Mouse (Mus musculus): ENCODE data around the gene Cenpe.

Cenpe gene

DNA sequence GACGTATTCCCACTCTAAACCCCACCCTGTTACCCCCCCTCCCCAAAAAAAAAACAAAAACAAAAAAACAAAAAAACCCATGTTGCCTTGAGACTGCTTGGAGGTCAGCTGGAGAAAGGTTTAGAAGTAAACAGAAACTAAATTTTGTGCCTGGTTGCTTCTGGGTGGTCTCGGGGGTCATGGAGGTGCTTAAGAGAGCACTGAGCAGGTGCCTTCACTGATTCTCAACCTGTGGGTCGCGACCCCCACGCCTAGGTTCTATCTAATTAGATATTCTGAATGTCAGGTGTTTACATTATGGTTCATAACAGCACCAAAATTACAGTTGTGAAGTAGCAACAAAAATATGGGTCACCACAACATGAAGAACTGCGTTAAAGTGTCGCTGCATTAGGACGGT, 69.4 kb downstream of the Cenpe start:
- DNase-seq = no peak

DNA sequence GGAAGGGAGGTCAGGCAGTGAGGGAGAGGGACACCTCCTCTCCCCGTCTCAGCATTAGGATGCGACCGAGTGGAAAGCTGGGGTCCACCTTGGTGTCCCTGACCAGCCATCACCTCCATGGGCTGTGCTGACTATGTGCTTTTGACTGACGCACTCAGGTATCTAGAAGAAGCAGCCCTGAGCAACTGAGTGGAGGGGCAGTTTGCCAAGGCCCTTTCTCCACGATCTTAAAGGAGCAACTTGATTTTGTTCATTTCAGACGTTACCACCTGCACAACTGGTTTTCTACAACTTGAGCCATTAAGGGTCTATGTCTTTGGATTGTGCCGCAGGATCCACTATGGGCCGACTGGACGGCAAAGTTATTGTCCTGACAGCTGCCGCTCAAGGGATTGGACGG, 72.9 kb downstream of the Cenpe start:
- no peak for DNase-seq

DNA sequence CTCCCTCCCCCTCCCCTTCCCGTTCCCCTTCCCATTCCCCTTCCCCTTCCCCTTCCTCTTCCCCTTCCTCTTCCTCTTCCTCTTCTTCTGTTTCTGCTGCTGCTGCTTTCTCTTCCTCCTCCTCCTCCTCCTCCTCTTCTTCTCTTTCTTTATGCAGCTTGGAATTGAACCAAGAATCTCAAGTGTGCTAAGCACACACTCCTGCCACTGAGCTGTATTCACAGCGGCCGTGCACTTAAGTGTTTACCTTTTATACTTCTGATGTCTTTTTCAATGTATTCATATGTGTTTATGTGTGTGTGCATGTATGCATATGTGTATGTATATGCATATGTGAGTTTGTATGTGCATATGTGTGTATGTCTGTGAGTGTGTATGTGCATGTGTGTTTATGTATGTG, 73.5 kb downstream of the Cenpe start:
- no peak for DNase-seq

DNA sequence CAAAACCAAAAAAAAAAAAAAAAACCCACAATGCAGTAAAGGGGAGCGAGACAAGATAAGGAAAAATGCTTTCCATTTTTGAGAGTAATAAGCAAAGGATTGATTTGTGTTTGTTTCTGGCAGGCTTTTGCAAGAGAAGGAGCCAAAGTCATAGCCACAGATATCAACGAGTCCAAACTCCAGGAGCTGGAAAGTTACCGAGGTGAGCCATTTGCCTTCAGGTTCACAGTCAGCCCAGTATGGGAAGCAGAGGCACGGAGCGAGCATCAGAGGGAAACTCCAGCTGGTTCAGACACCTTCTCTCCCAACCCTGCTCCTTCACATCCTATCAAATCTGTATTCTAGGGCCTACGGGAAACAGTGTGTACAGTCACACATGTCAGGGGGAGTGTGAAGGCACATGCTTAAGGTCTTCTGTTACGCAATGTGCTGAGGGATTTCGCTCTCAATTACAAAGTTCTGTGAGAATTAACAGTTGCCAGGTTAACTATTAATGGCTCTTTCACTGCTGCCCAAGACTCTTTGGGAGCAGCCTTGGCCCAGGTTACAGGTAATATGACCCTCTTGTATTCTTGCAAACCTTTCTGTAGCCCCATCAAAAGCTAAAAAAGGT, 75.9 kb downstream of the Cenpe start:
- DNase-seq = no peak

DNA sequence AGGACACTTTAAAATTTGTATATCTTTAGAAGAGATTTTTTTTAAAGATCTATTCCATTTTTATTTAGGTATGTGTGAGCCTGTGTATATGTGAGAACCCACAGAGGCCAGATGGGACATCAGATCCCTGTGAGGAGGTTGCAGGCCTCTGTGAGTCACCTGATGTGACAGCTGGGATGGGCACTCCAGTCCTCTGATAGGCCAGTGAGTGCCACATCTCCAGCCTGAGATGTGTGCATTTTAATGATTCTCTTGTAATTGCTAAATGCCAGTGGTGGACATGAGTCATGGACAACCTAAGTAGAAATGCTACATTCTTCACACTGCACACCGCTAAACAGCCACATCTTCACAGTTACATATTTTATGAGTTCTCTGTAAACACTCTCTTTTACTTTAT, 76.8 kb downstream of the Cenpe start:
- DNase-seq = no peak

DNA sequence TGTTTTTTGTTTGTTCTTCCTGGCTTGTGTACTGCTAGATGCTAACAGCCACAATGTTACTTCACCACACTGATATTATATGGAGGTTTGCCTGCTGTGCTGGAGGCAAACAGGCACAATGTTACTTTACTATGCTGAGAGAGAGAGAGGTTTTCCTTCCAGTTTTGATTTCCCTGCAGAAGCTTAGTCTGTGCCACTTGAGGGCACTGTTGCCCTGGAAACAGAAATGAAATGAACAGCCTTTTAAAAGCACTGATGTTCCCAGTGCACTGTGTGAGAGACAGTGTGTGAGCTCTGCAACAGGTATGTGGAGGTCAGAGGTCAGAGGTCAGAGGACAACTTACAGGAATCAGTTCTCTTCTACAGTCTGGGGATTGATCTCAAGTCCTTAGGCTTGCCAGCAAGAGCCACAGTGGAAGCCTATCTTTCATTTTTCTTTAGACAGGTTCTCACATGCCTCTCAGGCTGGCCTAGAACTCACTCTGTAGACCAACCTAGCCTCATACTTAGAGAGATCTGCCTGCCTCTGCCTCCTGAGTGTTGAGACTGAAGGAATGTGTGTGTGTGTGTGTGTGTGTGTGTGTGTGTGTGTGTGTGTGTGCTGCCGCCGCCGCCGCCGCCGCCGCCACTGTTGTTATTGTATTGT, 78.0 kb downstream of the Cenpe start:
- DNase-seq = peak; percentile 10

DNA sequence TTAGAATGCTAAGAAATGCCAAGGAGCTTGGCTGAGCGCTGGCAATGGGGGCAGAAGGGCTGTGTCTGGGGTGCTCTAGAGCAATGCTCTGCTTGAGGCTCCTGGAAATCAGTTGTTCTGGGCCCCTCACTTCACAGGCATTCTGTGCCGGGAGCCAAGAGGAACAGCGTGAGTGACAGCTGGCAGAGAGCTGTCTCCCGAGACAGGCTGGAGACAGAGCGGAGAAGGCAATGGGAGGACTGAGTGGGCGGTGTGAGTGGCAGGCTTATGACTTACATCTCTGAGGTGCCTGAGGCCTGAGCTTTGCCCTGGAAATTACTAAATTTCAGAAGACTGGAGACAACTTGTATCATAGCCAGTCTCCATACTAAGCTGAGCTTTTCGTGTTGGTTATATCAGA, 81.4 kb downstream of the Cenpe start:
- DNase-seq = no peak

DNA sequence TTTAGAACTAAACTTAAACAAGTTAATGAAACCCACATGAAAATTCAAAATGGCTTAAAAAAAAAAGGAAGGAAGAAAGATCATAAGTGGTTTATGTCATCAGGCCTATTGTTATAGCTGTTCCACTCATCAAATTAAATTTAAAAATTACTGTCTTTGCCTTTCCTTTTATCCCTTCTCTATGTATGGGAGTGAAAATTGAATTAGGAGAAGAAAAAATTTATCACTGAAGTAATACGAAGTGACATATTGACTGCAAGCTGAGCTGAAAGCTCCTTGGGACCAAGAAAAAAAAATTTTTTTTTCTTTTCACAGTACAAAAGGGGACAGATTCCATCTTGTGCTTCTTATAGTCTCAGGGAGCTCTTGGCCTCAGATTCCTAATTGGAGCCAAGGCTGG, 83.2 kb downstream of the Cenpe start:
- no peak for DNase-seq

DNA sequence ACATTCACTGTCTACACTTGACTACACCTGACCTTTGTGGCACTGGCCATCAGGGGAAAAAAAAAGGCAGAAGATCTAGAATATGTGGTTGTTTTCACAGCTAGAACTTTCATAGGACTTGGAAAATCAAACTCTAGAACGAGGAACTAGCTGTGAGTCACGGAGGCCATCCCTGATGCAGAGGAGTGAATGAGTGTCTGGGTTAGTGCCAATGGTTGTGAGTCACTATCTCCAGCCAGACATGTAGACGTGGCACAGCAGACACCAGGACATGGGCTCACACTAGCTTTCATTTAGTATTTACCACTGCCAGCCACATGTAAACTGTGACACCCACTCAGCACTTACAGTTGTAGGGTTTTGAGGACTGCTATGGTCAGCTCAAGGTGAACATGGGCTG, 86.2 kb downstream of the Cenpe start:
- no peak for DNase-seq

DNA sequence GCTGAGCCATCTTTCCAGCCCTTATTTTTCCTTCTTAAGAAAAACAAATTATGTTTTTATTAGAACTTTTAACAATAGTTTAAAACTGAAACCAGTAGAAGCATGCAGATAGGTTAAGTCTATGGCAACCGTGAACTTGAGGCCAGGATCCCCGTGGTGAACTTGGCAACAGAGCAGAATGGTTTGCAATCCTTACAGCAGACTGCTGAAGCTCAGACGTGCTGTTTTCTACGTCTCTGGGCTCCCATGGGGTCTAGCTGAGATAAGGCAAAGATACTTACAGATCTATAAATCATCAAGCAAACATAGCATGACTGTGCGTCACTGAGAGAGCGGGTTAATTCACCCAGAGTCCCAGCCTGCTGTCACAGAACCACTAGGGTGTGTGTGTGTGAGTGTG, 87.7 kb downstream of the Cenpe start:
- no peak for DNase-seq

DNA sequence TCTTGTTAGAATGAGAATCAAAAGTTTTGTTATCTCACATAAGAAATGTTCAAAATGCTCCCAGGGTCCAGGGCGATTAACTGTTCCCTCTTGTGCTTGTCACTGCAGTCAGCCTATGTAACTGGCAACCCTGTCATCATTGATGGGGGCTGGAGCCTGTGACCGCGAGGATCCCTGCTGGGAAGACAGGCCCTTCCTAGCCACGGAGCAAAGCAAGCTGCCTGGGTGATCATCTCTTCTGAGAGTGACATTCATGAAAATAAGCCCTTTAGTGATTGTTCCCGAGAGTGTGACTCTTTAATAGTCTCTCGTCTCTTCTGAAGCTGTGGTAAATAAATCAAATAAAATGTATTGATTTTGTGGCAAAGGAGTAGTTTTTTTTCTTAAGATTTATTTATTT, 91.7 kb downstream of the Cenpe start:
- DNase-seq = no peak

DNA sequence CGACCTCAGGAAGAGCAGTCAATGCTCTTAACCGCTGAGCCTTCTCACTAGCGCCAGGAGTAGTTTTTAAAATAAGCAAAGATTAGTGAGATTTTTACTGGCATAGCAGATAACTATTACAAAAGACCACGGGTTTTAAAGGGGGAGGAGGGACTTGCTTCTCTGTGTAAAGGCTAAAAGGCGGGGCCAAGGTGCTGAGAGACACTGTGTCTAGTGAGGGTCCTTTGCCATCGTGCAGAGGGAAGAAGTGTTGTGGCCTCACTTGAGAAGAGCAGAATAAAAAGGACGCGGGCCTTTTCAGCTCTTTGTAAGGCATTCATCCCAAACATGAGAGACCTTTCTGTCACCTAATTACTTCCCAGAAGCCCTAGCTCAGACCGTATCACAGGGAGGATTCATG, 92.2 kb downstream of the Cenpe start:
- no peak for DNase-seq

DNA sequence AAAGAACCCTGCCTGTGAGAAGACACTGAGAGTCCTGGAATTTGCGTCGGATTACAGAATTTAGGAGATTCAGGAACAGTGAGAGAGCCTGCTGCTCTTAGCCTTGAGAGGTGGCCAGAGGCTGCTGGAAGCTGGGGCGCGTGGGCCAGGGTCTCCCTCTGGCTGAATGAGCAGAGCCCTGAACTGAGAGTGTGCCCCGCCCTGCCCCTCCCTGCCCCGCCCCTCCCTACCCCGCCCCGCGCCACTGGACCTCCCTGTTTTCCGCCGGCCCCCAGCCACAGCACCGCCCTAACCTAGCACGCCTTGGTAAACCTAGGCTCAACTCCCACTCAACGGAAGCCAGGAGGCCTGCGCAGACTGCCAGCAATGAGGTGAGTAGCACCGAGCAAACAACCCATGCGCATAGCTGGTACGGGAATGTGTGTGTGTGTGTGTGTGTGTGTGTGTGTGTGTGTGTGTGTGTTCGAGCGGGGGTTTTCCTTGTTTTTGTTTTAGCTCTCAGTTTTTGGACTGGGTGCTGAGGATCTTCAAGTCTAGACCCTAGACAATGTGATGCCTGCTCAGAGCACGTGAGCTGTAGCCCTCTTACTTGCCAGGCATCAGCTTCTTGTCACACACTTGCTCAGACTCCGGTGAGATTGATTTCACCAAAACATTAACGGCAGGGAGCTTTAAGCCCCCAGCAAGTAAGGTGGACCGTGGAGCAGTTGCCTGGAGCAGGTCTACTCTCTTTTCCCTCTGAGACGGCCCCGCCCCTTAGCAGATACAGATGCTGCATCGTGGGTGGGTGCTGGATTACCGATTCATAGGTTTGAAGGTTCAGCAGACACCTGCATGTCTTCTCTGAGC, 95.3 kb downstream of the Cenpe start, which contains the start of gene Slc9b2:
TSS of gene Slc9b2 (plus strand) at position 290 of the 849 bp plus-strand sequence.
- no peak for DNase-seq

DNA sequence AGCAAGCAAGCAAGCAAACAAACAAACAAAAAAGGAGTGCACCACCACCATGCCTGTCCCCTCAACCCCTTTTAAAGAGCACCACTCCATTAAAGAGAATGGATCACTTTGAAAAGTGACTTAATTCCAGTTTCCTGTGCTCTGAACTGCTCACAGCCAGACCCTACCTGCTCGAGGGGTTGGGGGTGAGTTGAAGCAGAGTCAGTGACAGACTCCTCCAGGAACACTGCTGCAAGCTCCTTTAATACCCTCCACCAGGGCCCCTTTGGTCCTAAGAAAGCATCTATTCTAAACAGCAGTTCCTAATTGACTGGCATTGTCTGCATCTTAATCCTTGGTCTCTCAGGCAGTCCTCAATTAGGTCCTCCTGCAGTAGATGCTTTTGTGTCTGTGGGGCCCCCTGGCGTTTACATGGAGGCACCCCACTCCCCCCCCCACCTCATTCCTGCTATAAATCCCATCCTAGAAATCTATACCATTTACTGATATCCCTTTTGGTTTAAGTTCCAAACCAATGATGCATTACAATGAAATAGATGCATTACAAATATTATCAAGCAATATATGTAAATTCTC, 100.7 kb downstream of the Cenpe start:
- no peak for DNase-seq

DNA sequence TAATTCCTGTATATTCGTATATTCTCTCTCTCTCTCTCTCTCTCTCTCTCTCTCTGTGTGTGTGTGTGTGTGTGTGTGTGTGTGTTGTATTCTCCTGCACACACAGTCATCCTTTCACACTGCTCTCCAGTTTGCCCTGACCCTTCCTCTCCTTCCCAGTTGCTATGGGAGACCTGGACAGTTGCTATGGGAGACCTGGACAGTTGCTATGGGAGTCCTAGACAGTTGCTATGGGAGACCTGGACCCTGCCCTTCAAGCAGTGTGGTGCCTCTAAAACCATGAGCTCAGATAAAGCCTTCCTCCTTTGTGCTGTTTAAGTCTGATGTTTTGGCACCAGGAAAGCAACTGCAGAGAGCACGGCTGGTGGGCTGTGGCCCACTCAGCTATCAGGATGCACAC, 101.4 kb downstream of the Cenpe start:
- DNase-seq = no peak

DNA sequence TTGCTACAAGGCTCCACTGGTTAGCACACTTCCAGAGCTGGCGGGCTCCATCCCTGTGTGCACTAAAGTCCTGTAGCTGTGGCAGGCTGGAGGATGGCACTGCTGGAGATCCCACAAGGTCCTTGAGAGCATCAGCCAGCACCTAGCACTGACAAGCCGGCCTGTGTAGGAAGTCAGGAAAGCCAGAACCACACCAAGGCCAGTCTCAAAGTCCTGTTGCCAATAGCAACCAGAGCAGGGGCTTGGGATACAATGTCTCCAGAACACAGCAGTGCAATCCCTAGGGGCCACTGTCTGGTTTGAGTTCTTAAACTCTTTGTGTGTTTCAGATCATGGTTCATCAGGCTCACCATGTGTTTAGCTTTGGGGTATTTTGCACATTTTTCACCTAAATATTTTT, 102.5 kb downstream of the Cenpe start:
- DNase-seq = no peak

DNA sequence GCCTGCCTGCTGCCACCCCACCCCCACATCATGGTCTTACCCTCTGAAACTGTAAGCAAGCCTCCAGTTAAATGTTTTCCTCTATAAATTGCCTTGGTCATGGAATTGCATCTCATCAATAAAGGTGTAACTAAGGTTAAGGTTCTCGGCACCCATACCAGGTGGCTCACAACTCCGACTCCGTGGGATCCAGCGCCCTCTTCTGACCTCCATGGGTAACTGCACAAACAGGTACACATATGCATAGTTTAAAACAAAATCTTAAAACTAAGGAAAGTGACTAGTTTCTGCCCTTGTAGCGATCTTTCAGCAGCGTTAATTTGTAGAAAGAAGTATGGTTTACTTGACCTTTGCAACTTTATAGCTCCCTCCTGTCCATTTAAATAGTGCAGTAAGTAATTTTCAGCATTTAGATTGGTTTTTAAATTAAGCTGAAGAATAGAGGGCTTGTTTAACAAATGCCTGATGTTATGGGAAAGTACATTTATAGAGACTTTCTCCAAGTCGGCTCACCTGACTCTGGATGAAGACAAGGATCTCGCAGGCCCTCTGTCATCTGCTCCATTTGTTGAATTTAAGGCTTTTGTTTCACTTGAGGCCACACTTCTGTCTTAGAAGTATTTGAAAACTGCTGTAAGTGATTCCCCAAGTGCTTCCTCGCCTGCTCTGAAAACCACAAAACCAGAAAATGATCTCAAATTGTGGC, 103.5 kb downstream of the Cenpe start:
- no peak for DNase-seq

DNA sequence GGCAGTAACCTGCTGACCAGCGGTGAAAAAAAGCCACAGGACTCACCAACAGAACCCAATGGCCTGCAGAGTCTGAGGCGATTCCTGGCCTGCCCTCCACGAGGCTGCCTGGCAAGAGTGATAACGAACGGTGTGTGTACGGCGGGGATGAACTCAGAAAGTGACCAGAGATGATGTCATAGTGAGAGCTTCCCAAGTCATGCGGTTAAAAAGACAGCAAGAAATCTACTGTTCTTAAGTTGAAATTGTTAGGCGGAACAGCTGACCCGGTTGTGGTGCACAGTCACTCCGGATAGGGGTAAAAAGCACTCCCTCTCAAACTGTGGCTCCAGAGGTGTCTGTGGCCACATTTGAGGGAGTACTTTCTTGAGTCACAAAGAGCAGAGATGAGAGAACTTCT, 106.0 kb downstream of the Cenpe start:
- no peak for DNase-seq
